Mouse (Mus musculus) intestine, postnatal 0 days (tissue): ENCODE measurements around the gene Crtc1. TPM values are rescaled to one million over a fixed set of nuclear protein-coding genes. Genes with fewer than 3 reads are reported as not detected.
A peak's percentile ranks its signal among the peaks of the same experiment; 100 is the strongest.

Source experiments
- ATAC-seq: fragments of 200-750 bp; cut with Nextera tagmentation; 2 replicates; pipeline ENCODE4 v1.8.0; 2017; ENCODE audit warnings: mild to moderate bottlenecking, moderate TSS enrichment, moderate library complexity
- H3K27ac ChIP-seq: fragments of 300-500 bp; sonication (generic); 2 replicates; pipeline ENCODE4 v1.5.1; 2014; ENCODE audit warnings: mild to moderate bottlenecking, low read depth, low read length, moderate library complexity
- H3K27me3 ChIP-seq: fragments of 300-500 bp; sonication (generic); replicated peaks from 2 replicates; pipeline ENCODE4 v1.6.1; 2014; ENCODE audit warnings: low read length, mixed read lengths; ENCODE audit not compliant: control insufficient read depth, insufficient read depth
- H3K36me3 ChIP-seq: fragments of 300-500 bp; sonication (generic); 2 replicates; pipeline ENCODE4 v1.6.1; 2014; ENCODE audit warnings: mild to moderate bottlenecking, moderate library complexity; ENCODE audit not compliant: control insufficient read depth, insufficient read depth
- H3K4me1 ChIP-seq: fragments of 300-500 bp; sonication (generic); replicated peaks from 2 replicates; pipeline ENCODE4 v1.6.1; 2014; ENCODE audit warnings: antibody characterized with exemption, low read length, mixed read lengths; ENCODE audit not compliant: control insufficient read depth, insufficient read depth
- H3K4me2 ChIP-seq: fragments of 300-500 bp; sonication (generic); replicated peaks from 2 replicates; pipeline ENCODE4 v1.6.1; 2014; ENCODE audit warnings: low read depth, mild to moderate bottlenecking, moderate library complexity
- H3K4me3 ChIP-seq: fragments of 300-500 bp; sonication (generic); 2 replicates; pipeline ENCODE4 v1.5.1; 2014; ENCODE audit warnings: low read depth, low read length
- H3K9ac ChIP-seq: fragments of 300-500 bp; sonication (generic); 2 replicates; pipeline ENCODE4 v1.6.1; 2014; ENCODE audit warnings: mild to moderate bottlenecking, low read depth, low read length
- H3K9me3 ChIP-seq: fragments of 300-500 bp; sonication (generic); 2 replicates; pipeline ENCODE4 v1.6.1; 2016; ENCODE audit warnings: mixed run types; ENCODE audit not compliant: control insufficient read depth
- CTCF ChIP-seq: sonication (generic); IDR thresholded peaks from 2 replicates; pipeline ENCODE4 v1.5.1; 2016; ENCODE audit warnings: low read depth, mild to moderate bottlenecking, control low read depth, antibody characterized with exemption, moderate library complexity
- whole genome bisulfite sequencing: fragments of 180-500 bp; shearing (Covaris S2); extraction: QIAGEN DNeasy Blood & Tissue Kit; methylation state at CpG from one replicate; pipeline ENCODE4 v1.1.7; 2014; 5-methylcytosine and 5-hydroxymethylcytosine counted together
- polyA plus RNA-seq: library from polyadenylated mRNA; unstranded; fragments of >200 nt; fragmentation: Nextera tagmentation; extraction: Ambion mirVana; gene quantifications from 2 replicates; pipeline ENCODE4 v1.2.1, GENCODE M21; 2015

The Crtc1 gene
- polyA plus RNA-seq, 1 experiment from 2014 or later, result 9.2 TPM

- H3K9ac ChIP-seq, result no peak overlapping the region
- no peaks in the 10 kb centered on the region for H3K9me3 ChIP-seq
- H3K4me3 ChIP-seq, result no peak overlapping the region
- H3K36me3 ChIP-seq, result peaks cover 24% of the 10 kb centered on the region
- no peak for ATAC-seq
- no peak overlapping the region for H3K4me2 ChIP-seq
- H3K27ac ChIP-seq, result no peak overlapping the region; the same call in 1 of the 2 replicates
- WGBS, result 67% methylated on average over 19 of the region's 19 CpGs
- peak; percentile 38 for TF ChIP-seq CTCF
- H3K27me3 ChIP-seq, result no peaks in the 10 kb centered on the region
- H3K4me1 ChIP-seq, result no peaks in the 10 kb centered on the region
These were observed 8.5 kb upstream of the Crtc1 start for GRCm38 (mm10) chr8:70447639-70448420.

DNA sequence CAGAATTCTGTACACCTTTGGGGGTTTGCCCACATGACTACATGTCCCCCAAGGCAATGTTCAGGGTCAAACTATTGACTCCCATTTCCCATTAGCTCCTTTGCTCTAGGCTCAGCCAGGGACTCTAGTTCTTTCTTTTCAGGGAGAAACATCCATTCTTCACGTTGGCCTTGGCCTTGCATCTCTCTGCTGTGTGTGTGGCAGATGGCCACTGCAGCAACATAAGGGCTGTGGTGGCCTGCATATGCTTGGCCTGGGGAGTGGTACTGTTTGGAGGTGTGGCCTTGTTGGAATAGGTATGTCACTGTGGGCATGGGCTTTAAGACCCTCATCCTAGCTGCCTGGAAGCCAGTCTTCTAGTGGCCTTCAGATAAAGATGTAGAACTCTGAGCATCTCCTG lies 6.6 kb upstream of the Crtc1 start:
- H3K4me1 ChIP-seq, result no peaks in the 10 kb centered on the region
- ATAC-seq, result no peak
- H3K27ac ChIP-seq, result no peak overlapping the region
- no peaks in the 10 kb centered on the region for H3K9me3 ChIP-seq
- H3K9ac ChIP-seq, result no peak overlapping the region
- no peaks in the 10 kb centered on the region for H3K27me3 ChIP-seq
- 61% methylated on average over 1 of the region's 1 CpGs for WGBS
- no peak overlapping the region for H3K4me2 ChIP-seq
- H3K4me3 ChIP-seq, result no peak overlapping the region
- TF ChIP-seq CTCF, result no peak
- H3K36me3 ChIP-seq, result peaks cover 9% of the 10 kb centered on the region; the same call in 1 of the 2 replicates

GRCm38 (mm10) chr8:70443326-70443725 lies 3.9 kb upstream of the Crtc1 start:
- no peaks in the 10 kb centered on the region for H3K27me3 ChIP-seq
- no peak overlapping the region for H3K27ac ChIP-seq
- no peak overlapping the region for H3K4me2 ChIP-seq
- no peak overlapping the region for H3K4me3 ChIP-seq
- no peak for ATAC-seq
- H3K9me3 ChIP-seq, result no peaks in the 10 kb centered on the region
- H3K4me1 ChIP-seq, result no peaks in the 10 kb centered on the region
- no peak for TF ChIP-seq CTCF
- H3K9ac ChIP-seq, result no peak overlapping the region
- no peaks in the 10 kb centered on the region for H3K36me3 ChIP-seq
- WGBS, result 83% methylated on average over 4 of the region's 4 CpGs

DNA sequence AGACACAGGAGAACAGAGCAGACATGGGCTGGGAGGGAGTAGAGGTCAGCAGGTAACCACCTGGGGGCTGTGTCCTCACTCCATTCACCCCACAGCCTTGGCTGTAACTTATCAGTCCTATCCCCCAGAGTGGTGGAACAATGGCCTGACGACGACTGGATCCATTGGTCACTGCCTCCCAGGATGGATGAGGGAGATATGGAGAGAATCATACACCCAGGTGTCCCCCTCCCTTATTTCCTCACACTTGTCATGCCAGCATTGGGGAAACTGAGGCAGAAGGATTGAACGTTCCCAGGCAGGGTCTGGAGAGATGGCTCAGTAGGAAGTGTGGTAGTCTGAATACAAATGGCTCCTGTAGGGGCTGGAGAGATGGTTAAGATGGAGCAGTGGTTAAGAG lies 2.2 kb upstream of the Crtc1 start:
- Histone ChIP-seq H3K36me3 (no peaks in the 10 kb centered on the region; the same call in 1 of the 2 replicates), H3K27me3 (no peaks in the 10 kb centered on the region), H3K27ac (no peak overlapping the region), H3K4me2 (no peak overlapping the region), H3K4me3 (no peak overlapping the region), H3K9ac (no peak overlapping the region), H3K9me3 (no peaks in the 10 kb centered on the region), H3K4me1 (no peaks in the 10 kb centered on the region)
- WGBS, result 65% methylated on average over 3 of the region's 3 CpGs
- ATAC-seq, result no peak
- no peak for TF ChIP-seq CTCF

- Histone ChIP-seq H3K27ac (no peak overlapping the region), H3K27me3 (no peaks in the 10 kb centered on the region), H3K4me2 (peak overlapping the region; percentile 70), H3K4me1 (no peaks in the 10 kb centered on the region), H3K9me3 (no peaks in the 10 kb centered on the region), H3K9ac (no peak overlapping the region), H3K36me3 (no peaks in the 10 kb centered on the region; the same call in 1 of the 2 replicates), H3K4me3 (no peak overlapping the region)
- ATAC-seq, result no peak
- TF ChIP-seq CTCF, result peak; percentile 33; the same call in 1 of the 2 replicates
- 43% methylated on average over 3 of the region's 3 CpGs for WGBS
These were observed 867 bp upstream of the Crtc1 start for GRCm38 (mm10) chr8:70440246-70440645.

GRCm38 (mm10) chr8:70439848-70440179 lies 435 bp upstream of the Crtc1 start:
- Histone ChIP-seq H3K9ac (peak overlapping the region; percentile 11; the same call in 1 of the 2 replicates), H3K4me2 (peak overlapping the region; percentile 70), H3K27me3 (no peaks in the 10 kb centered on the region), H3K36me3 (no peaks in the 10 kb centered on the region; the same call in 1 of the 2 replicates), H3K27ac (0 out of 2 replicates have a peak overlapping the region, but pooled peaks have one; percentile 29), H3K4me3 (peak overlapping the region; percentile 75), H3K9me3 (no peaks in the 10 kb centered on the region), H3K4me1 (no peaks in the 10 kb centered on the region)
- no peak for TF ChIP-seq CTCF
- no peak for ATAC-seq
- 3% methylated on average over 7 of the region's 7 CpGs for WGBS
